Mouse (Mus musculus): ENCODE measurements around the gene Spint5. TPM values are rescaled to one million over a fixed set of nuclear protein-coding genes. Genes with fewer than 3 reads are reported as not detected.

The Spint5 gene
- total RNA-seq, 2 experiments from 2014 or later: not detected

Other genes with a start within 250 kb of the Spint5 start
Only the 30 nearest of the 31 such genes appear.
- not detected in 2 replicates for gene Trp53tg5, start 241.6 kb upstream of the Spint5 start, total RNA-seq (2014; fragmentation: Nextera tagmentation)
- gene Trp53tg5, start 241.6 kb upstream of the Spint5 start, total RNA-seq (2017): not detected in 2 replicates
- gene Dbndd2, start 229.2 kb upstream of the Spint5 start, total RNA-seq (2014; fragmentation: Nextera tagmentation): 5.6 TPM in 1 of 2 replicates, not detected in the other
- 0.46 and 0.95 TPM in 2 replicates for gene Dbndd2, start 229.2 kb upstream of the Spint5 start, total RNA-seq (2017)
- 97.1 and 103 TPM in 2 replicates for gene Pigt, start 217.8 kb upstream of the Spint5 start, total RNA-seq (2014; fragmentation: Nextera tagmentation)
- gene Pigt, start 217.8 kb upstream of the Spint5 start, total RNA-seq (2017): 27.2 and 27.5 TPM in 2 replicates
- not detected in 2 replicates for gene Wfdc2, start 152.9 kb upstream of the Spint5 start, total RNA-seq (2014; fragmentation: Nextera tagmentation)
- not detected in 2 replicates for gene Wfdc2, start 152.9 kb upstream of the Spint5 start, total RNA-seq (2017)
- not detected in 2 replicates for gene Spint3, start 141.8 kb upstream of the Spint5 start, total RNA-seq (2014; fragmentation: Nextera tagmentation)
- gene Spint3, start 141.8 kb upstream of the Spint5 start, total RNA-seq (2017): not detected in 2 replicates
- gene Wfdc6a, start 129.9 kb upstream of the Spint5 start, total RNA-seq (2014; fragmentation: Nextera tagmentation): not detected in 2 replicates
- not detected in 2 replicates for gene Wfdc6a, start 129.9 kb upstream of the Spint5 start, total RNA-seq (2017)
- not detected in 2 replicates for gene Eppin, start 121.7 kb upstream of the Spint5 start, total RNA-seq (2014; fragmentation: Nextera tagmentation)
- gene Eppin, start 121.7 kb upstream of the Spint5 start, total RNA-seq (2017): not detected in 2 replicates
- not detected in 2 replicates for gene Wfdc6b, start 101.8 kb upstream of the Spint5 start, total RNA-seq (2014; fragmentation: Nextera tagmentation)
- not detected in 2 replicates for gene Wfdc6b, start 101.8 kb upstream of the Spint5 start, total RNA-seq (2017)
- gene Wfdc8, start 101.7 kb upstream of the Spint5 start, total RNA-seq (2014; fragmentation: Nextera tagmentation): not detected in 2 replicates
- not detected in 2 replicates for gene Wfdc8, start 101.7 kb upstream of the Spint5 start, total RNA-seq (2017)
- gene Wfdc16, start 76.5 kb upstream of the Spint5 start, total RNA-seq (2014; fragmentation: Nextera tagmentation): not detected in 2 replicates
- gene Wfdc16, start 76.5 kb upstream of the Spint5 start, total RNA-seq (2017): not detected in 2 replicates
- not detected in 2 replicates for gene Wfdc10, start 59.3 kb upstream of the Spint5 start, total RNA-seq (2014; fragmentation: Nextera tagmentation)
- not detected in 2 replicates for gene Wfdc10, start 59.3 kb upstream of the Spint5 start, total RNA-seq (2017)
- gene Wfdc9, start 58.7 kb upstream of the Spint5 start, total RNA-seq (2014; fragmentation: Nextera tagmentation): not detected in 2 replicates
- not detected in 2 replicates for gene Wfdc9, start 58.7 kb upstream of the Spint5 start, total RNA-seq (2017)
- not detected in 2 replicates for gene Wfdc11, start 41.2 kb upstream of the Spint5 start, total RNA-seq (2014; fragmentation: Nextera tagmentation)
- gene Wfdc11, start 41.2 kb upstream of the Spint5 start, total RNA-seq (2017): not detected in 2 replicates
- gene Wfdc13, start 30.2 kb upstream of the Spint5 start, total RNA-seq (2014; fragmentation: Nextera tagmentation): not detected in 2 replicates
- gene Wfdc13, start 30.2 kb upstream of the Spint5 start, total RNA-seq (2017): not detected in 2 replicates
- not detected in 2 replicates for gene Spint4, start 16.8 kb upstream of the Spint5 start, total RNA-seq (2014; fragmentation: Nextera tagmentation)
- gene Spint4, start 16.8 kb upstream of the Spint5 start, total RNA-seq (2017): not detected in 2 replicates
- gene Wfdc3, start 30.6 kb downstream of the Spint5 start, total RNA-seq (2014; fragmentation: Nextera tagmentation): not detected in 2 replicates
- gene Wfdc3, start 30.6 kb downstream of the Spint5 start, total RNA-seq (2017): not detected in 2 replicates
- 31.1 and 36.9 TPM in 2 replicates for gene Dnttip1, start 30.7 kb downstream of the Spint5 start, total RNA-seq (2014; fragmentation: Nextera tagmentation)
- gene Dnttip1, start 30.7 kb downstream of the Spint5 start, total RNA-seq (2017): 21.5 and 27.3 TPM in 2 replicates
- gene Ube2c, start 54.6 kb downstream of the Spint5 start, total RNA-seq (2014; fragmentation: Nextera tagmentation): 24.5 and 75.2 TPM in 2 replicates
- gene Ube2c, start 54.6 kb downstream of the Spint5 start, total RNA-seq (2017): 112 and 138 TPM in 2 replicates
- gene Tnnc2, start 64.7 kb downstream of the Spint5 start, total RNA-seq (2014; fragmentation: Nextera tagmentation): not detected in 2 replicates
- gene Tnnc2, start 64.7 kb downstream of the Spint5 start, total RNA-seq (2017): not detected in 2 replicates
- not detected in 2 replicates for gene Snx21, start 70.5 kb downstream of the Spint5 start, total RNA-seq (2014; fragmentation: Nextera tagmentation)
- 0.17 and 0.77 TPM in 2 replicates for gene Snx21, start 70.5 kb downstream of the Spint5 start, total RNA-seq (2017)
- gene Acot8, start 89.6 kb downstream of the Spint5 start, total RNA-seq (2014; fragmentation: Nextera tagmentation): 24.7 and 25.5 TPM in 2 replicates
- gene Acot8, start 89.6 kb downstream of the Spint5 start, total RNA-seq (2017): 22.3 and 32.6 TPM in 2 replicates
- 2.7 and 4.1 TPM in 2 replicates for gene Zswim3, start 89.8 kb downstream of the Spint5 start, total RNA-seq (2014; fragmentation: Nextera tagmentation)
- gene Zswim3, start 89.8 kb downstream of the Spint5 start, total RNA-seq (2017): 1.8 and 2.0 TPM in 2 replicates
- 5.8 and 7.0 TPM in 2 replicates for gene Zswim1, start 107.4 kb downstream of the Spint5 start, total RNA-seq (2014; fragmentation: Nextera tagmentation)
- gene Zswim1, start 107.4 kb downstream of the Spint5 start, total RNA-seq (2017): 2.8 and 3.5 TPM in 2 replicates
- not detected in 2 replicates for gene Spata25, start 113.2 kb downstream of the Spint5 start, total RNA-seq (2014; fragmentation: Nextera tagmentation)
- gene Spata25, start 113.2 kb downstream of the Spint5 start, total RNA-seq (2017): not detected in 2 replicates
- gene Ctsa, start 117.6 kb downstream of the Spint5 start, total RNA-seq (2014; fragmentation: Nextera tagmentation): 89.0 and 135 TPM in 2 replicates
- gene Ctsa, start 117.6 kb downstream of the Spint5 start, total RNA-seq (2017): 79.5 and 109 TPM in 2 replicates
- 6.1 and 8.7 TPM in 2 replicates for gene Neurl2, start 118.2 kb downstream of the Spint5 start, total RNA-seq (2014; fragmentation: Nextera tagmentation)
- gene Neurl2, start 118.2 kb downstream of the Spint5 start, total RNA-seq (2017): 3.4 and 4.0 TPM in 2 replicates
- not detected in 2 replicates for gene Pltp, start 142.4 kb downstream of the Spint5 start, total RNA-seq (2014; fragmentation: Nextera tagmentation)
- not detected in 2 replicates for gene Pltp, start 142.4 kb downstream of the Spint5 start, total RNA-seq (2017)
- 36.7 and 50.8 TPM in 2 replicates for gene Pcif1, start 164.0 kb downstream of the Spint5 start, total RNA-seq (2014; fragmentation: Nextera tagmentation)
- 21.3 and 27.4 TPM in 2 replicates for gene Pcif1, start 164.0 kb downstream of the Spint5 start, total RNA-seq (2017)
- 11.5 and 16.3 TPM in 2 replicates for gene Zfp335, start 196.5 kb downstream of the Spint5 start, total RNA-seq (2014; fragmentation: Nextera tagmentation)
- gene Zfp335, start 196.5 kb downstream of the Spint5 start, total RNA-seq (2017): 5.6 and 7.5 TPM in 2 replicates
- 0.95 TPM in 1 of 2 replicates, not detected in the other for gene Mmp9, start 225.5 kb downstream of the Spint5 start, total RNA-seq (2014; fragmentation: Nextera tagmentation)
- 10.0 and 10.7 TPM in 2 replicates for gene Mmp9, start 225.5 kb downstream of the Spint5 start, total RNA-seq (2017)